Mouse (Mus musculus): ENCODE measurements at regions not wholly inside any gene's neighbourhood (a gene's known extent, or its start where the extent isn't known, plus 50 kb on each side); places are given as distances from the start of the nearest gene placed in this dataset.

GRCm38 (mm10) chr12:107560100-107560499 is 71.7 kb downstream of the 3110018I06Rik start:
- Histone ChIP-seq H3K36me3 (ENCODE audit: insufficient read depth, low read length) (no peaks in the 10 kb centered on the region), H3K9ac (ENCODE audit: low read depth, low read length) (no peak overlapping the region), H3K27ac (no peak overlapping the region), H3K27me3 (ENCODE audit: insufficient read depth, low read length) (no peaks in the 10 kb centered on the region), H3K4me1 (replicated peaks; ENCODE audit: insufficient read depth, low read length) (no peaks in the 10 kb centered on the region), H3K9me3 (replicated peaks; ENCODE audit: low read length) (no peaks in the 10 kb centered on the region), H3K4me3 (replicated peaks; ENCODE audit: low read depth, low read length) (no peak overlapping the region), H3K4me2 (ENCODE audit: low read length) (no peak overlapping the region)
- DNase-seq (ENCODE audit: low spot score) (no peak), ATAC-seq (replicated peaks; ENCODE audit: low FRiP score, low read depth) (no peak)
- TF ChIP-seq CTCF (IDR thresholded peaks at IDR 0.05; ENCODE audit: low read depth): no peak

- no peak overlapping the region for H3K4me3 ChIP-seq (replicated peaks; ENCODE audit: low read depth, low read length)
- no peak for TF ChIP-seq CTCF (IDR thresholded peaks at IDR 0.05; ENCODE audit: low read depth)
- ATAC-seq (replicated peaks; ENCODE audit: low FRiP score, low read depth) (no peak), DNase-seq (ENCODE audit: low spot score) (no peak)
- no peak overlapping the region for H3K27ac ChIP-seq
- no peaks in the 10 kb centered on the region for H3K27me3 ChIP-seq (ENCODE audit: insufficient read depth, low read length)
- H3K9ac ChIP-seq (ENCODE audit: low read depth, low read length): no peak overlapping the region
- 82% methylated on average over 4 of the region's 4 CpGs for WGBS
- H3K9me3 ChIP-seq (replicated peaks; ENCODE audit: low read length): no peaks in the 10 kb centered on the region
- H3K36me3 ChIP-seq (ENCODE audit: insufficient read depth, low read length): no peaks in the 10 kb centered on the region
- no peak overlapping the region for H3K4me2 ChIP-seq (ENCODE audit: low read length)
- no peaks in the 10 kb centered on the region for H3K4me1 ChIP-seq (replicated peaks; ENCODE audit: insufficient read depth, low read length)
Measured at GRCm38 (mm10) chr12:107572586-107572985, 84.2 kb downstream of the 3110018I06Rik start.

GRCm38 (mm10) chr12:107579508-107579907 is 91.1 kb downstream of the 3110018I06Rik start:
- Histone ChIP-seq H3K4me1 (replicated peaks; ENCODE audit: insufficient read depth, low read length) (no peaks in the 10 kb centered on the region), H3K4me2 (ENCODE audit: low read length) (no peak overlapping the region), H3K27ac (no peak overlapping the region), H3K9me3 (replicated peaks; ENCODE audit: low read length) (no peaks in the 10 kb centered on the region), H3K36me3 (ENCODE audit: insufficient read depth, low read length) (no peaks in the 10 kb centered on the region), H3K9ac (ENCODE audit: low read depth, low read length) (no peak overlapping the region), H3K27me3 (ENCODE audit: insufficient read depth, low read length) (no peaks in the 10 kb centered on the region), H3K4me3 (replicated peaks; ENCODE audit: low read depth, low read length) (no peak overlapping the region)
- no peak for TF ChIP-seq CTCF (IDR thresholded peaks at IDR 0.05; ENCODE audit: low read depth)
- DNase-seq (ENCODE audit: low spot score) (no peak), ATAC-seq (replicated peaks; ENCODE audit: low FRiP score, low read depth) (no peak)
- 32% methylated on average over 5 of the region's 5 CpGs for WGBS

GRCm38 (mm10) chr12:107583151-107583720 is 94.8 kb downstream of the 3110018I06Rik start:
- no peak for DNase-seq (ENCODE audit: low spot score)
- no peak overlapping the region for H3K4me3 ChIP-seq (replicated peaks; ENCODE audit: low read depth, low read length)
- no peak for TF ChIP-seq CTCF (IDR thresholded peaks at IDR 0.05; ENCODE audit: low read depth)
- ATAC-seq (replicated peaks; ENCODE audit: low FRiP score, low read depth): no peak
- WGBS: 12% methylated on average over 11 of the region's 11 CpGs
- no peak overlapping the region for H3K4me2 ChIP-seq (ENCODE audit: low read length)
- H3K4me1 ChIP-seq (replicated peaks; ENCODE audit: insufficient read depth, low read length): no peaks in the 10 kb centered on the region
- no peak overlapping the region for H3K9ac ChIP-seq (ENCODE audit: low read depth, low read length)
- H3K9me3 ChIP-seq (replicated peaks; ENCODE audit: low read length): no peaks in the 10 kb centered on the region
- no peaks in the 10 kb centered on the region for H3K27me3 ChIP-seq (ENCODE audit: insufficient read depth, low read length)
- no peak overlapping the region for H3K27ac ChIP-seq
- no peaks in the 10 kb centered on the region for H3K36me3 ChIP-seq (ENCODE audit: insufficient read depth, low read length)

GRCm38 (mm10) chr12:107585696-107586225 is 97.3 kb downstream of the 3110018I06Rik start:
- Histone ChIP-seq H3K27ac (no peak overlapping the region), H3K27me3 (ENCODE audit: insufficient read depth, low read length) (no peaks in the 10 kb centered on the region), H3K9me3 (replicated peaks; ENCODE audit: low read length) (no peaks in the 10 kb centered on the region), H3K36me3 (ENCODE audit: insufficient read depth, low read length) (no peaks in the 10 kb centered on the region), H3K4me3 (replicated peaks; ENCODE audit: low read depth, low read length) (no peak overlapping the region), H3K4me1 (replicated peaks; ENCODE audit: insufficient read depth, low read length) (no peaks in the 10 kb centered on the region), H3K9ac (ENCODE audit: low read depth, low read length) (no peak overlapping the region), H3K4me2 (ENCODE audit: low read length) (no peak overlapping the region)
- WGBS: 54% methylated on average over 9 of the region's 9 CpGs
- no peak for DNase-seq (ENCODE audit: low spot score)
- TF ChIP-seq CTCF (IDR thresholded peaks at IDR 0.05; ENCODE audit: low read depth): no peak
- ATAC-seq (replicated peaks; ENCODE audit: low FRiP score, low read depth): no peak

- ATAC-seq (replicated peaks; ENCODE audit: low FRiP score, low read depth) (no peak), DNase-seq (ENCODE audit: low spot score) (no peak)
- Histone ChIP-seq H3K4me2 (ENCODE audit: low read length) (no peak overlapping the region), H3K9me3 (replicated peaks; ENCODE audit: low read length) (no peaks in the 10 kb centered on the region), H3K9ac (ENCODE audit: low read depth, low read length) (no peak overlapping the region), H3K36me3 (ENCODE audit: insufficient read depth, low read length) (no peaks in the 10 kb centered on the region), H3K4me3 (replicated peaks; ENCODE audit: low read depth, low read length) (no peak overlapping the region), H3K27ac (no peak overlapping the region), H3K4me1 (replicated peaks; ENCODE audit: insufficient read depth, low read length) (no peaks in the 10 kb centered on the region), H3K27me3 (ENCODE audit: insufficient read depth, low read length) (no peaks in the 10 kb centered on the region)
- TF ChIP-seq CTCF (IDR thresholded peaks at IDR 0.05; ENCODE audit: low read depth): no peak
Measured at GRCm38 (mm10) chr12:107596236-107596635, 107.8 kb downstream of the 3110018I06Rik start.

GRCm38 (mm10) chr12:107600576-107600975 is 112.1 kb downstream of the 3110018I06Rik start:
- no peak for ATAC-seq (replicated peaks; ENCODE audit: low FRiP score, low read depth)
- Histone ChIP-seq H3K27me3 (ENCODE audit: insufficient read depth, low read length) (no peaks in the 10 kb centered on the region), H3K4me1 (replicated peaks; ENCODE audit: insufficient read depth, low read length) (no peaks in the 10 kb centered on the region), H3K4me2 (ENCODE audit: low read length) (no peak overlapping the region), H3K36me3 (ENCODE audit: insufficient read depth, low read length) (no peaks in the 10 kb centered on the region), H3K9me3 (replicated peaks; ENCODE audit: low read length) (no peaks in the 10 kb centered on the region), H3K9ac (ENCODE audit: low read depth, low read length) (no peak overlapping the region), H3K4me3 (replicated peaks; ENCODE audit: low read depth, low read length) (no peak overlapping the region), H3K27ac (no peak overlapping the region)
- 93% methylated on average over 5 of the region's 5 CpGs for WGBS
- no peak for DNase-seq (ENCODE audit: low spot score)
- no peak for TF ChIP-seq CTCF (IDR thresholded peaks at IDR 0.05; ENCODE audit: low read depth)

Measured in kidney, postnatal 0 days (tissue).